Mouse (Mus musculus): ENCODE measurements around the gene Gm10134.

DNA sequence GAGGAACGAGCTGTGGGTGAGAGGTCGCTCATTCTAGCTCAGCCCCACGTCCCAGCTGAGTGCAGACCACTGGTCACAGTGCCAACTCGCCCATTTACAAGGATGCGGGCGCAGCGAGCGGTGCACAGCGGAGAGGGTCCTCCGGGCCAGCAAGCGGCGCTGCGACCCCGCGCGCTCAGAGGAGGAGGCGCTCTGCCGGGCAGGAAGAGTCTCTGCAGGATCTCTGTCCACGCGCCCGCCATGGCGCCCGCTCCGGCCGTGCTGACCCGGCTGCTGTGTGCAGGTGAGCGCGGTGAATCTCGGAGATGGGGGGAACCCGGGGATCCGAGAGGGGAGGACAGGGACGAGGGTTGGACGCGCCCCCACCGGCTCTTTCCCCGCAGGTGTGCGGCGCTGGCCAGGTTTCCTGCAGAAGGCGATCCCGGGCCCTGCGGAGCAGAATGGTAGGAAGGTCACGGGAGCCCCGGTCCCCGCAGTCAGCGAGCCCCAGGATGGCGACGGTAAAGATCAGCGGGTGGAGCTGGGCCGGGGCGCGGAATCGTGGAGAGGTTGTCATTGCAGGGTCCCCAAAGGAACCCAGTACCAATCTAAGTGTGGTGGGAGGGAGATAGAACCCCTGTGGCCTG is 37.9 kb upstream of the Gm10134 start, which contains the start of gene Mrps2:
- TF ChIP-seq POLR2A (IDR thresholded peaks at IDR 0.05; ENCODE audit: low read depth, low read length), result peak; percentile 90
- TF ChIP-seq CTCF (IDR thresholded peaks at IDR 0.05; ENCODE audit: borderline replicate concordance, insufficient read depth, low read length), result peak; percentile 77

All from embryonic fibroblast, embryonic 13.5 days (primary cell).